Comparison of ENCODE assay signal across 6 mouse cellular contexts in genomic region chr8:30202746-30203145, GRCm38 (mm10).
DNase-seq lines count a peak whose midpoint lies in the region; ATAC-seq and TF ChIP-seq lines count a peak whose summit lies in the region.
"Not testable (repeated sequence)": the region's sequence is repeated elsewhere in the genome, so short reads cannot be mapped to it uniquely, and the experiment has no call there.

No protein-coding gene starts in this region.

- peak; percentile 33; the same call in 1 of the 2 replicates for ATAC-seq in forebrain, embryonic 12.5 days (ENCODE audit: low FRiP score)
- 0 out of 2 replicates have a peak, but pooled peaks have one; percentile 34 for ATAC-seq in forebrain, embryonic 14.5 days
- peak; percentile 49; the same call in 1 of the 2 replicates for ATAC-seq in forebrain, embryonic 16.5 days

- not testable (repeated sequence) for H3K9ac ChIP-seq in forebrain, embryonic 12.5 days; forebrain, embryonic 14.5 days (ENCODE audit: low read length); forebrain, embryonic 16.5 days (replicated peaks; ENCODE audit: low read depth, low read length)

- not testable (repeated sequence) for TF ChIP-seq POLR2A in brain, embryonic 14.5 days (IDR thresholded peaks at IDR 0.05; ENCODE audit: borderline replicate concordance, extremely low read depth, insufficient read depth, insufficient read length, poor library complexity, severe bottlenecking)

- H3K9me3 ChIP-seq in forebrain, embryonic 12.5 days; forebrain, embryonic 14.5 days (replicated peaks; ENCODE audit: control insufficient read depth, low read length); forebrain, embryonic 16.5 days (ENCODE audit: control insufficient read depth, low read length): not testable (repeated sequence)

- not testable (repeated sequence) for H3K27me3 ChIP-seq in forebrain, embryonic 12.5 days; forebrain, embryonic 14.5 days (replicated peaks; ENCODE audit: control insufficient read depth, insufficient read depth, low read length); forebrain, embryonic 16.5 days (replicated peaks; ENCODE audit: control insufficient read depth, insufficient read depth, low read length)

- H3K36me3 ChIP-seq in forebrain, embryonic 12.5 days (replicated peaks); forebrain, embryonic 14.5 days (ENCODE audit: control insufficient read depth, insufficient read depth, low read length); forebrain, embryonic 16.5 days (ENCODE audit: control insufficient read depth, insufficient read depth): not testable (repeated sequence)

- not testable (repeated sequence) for H3K27ac ChIP-seq in forebrain, embryonic 12.5 days; forebrain, embryonic 14.5 days (ENCODE audit: low read depth, low read length); forebrain, embryonic 16.5 days (ENCODE audit: low read length)

- peak; percentile 9 for DNase-seq in brain, embryonic 14.5 days (ENCODE audit: low read depth)
- not testable (repeated sequence) for DNase-seq in forebrain, embryonic 14.5 days (ENCODE audit: low spot score)
- peak; percentile 2 for DNase-seq in layer of hippocampus, adult 9-11 months
- peak; percentile 47 for DNase-seq in retina, postnatal 1 day

- not testable (repeated sequence) for TF ChIP-seq CTCF in brain, embryonic 14.5 days (IDR thresholded peaks at IDR 0.05; ENCODE audit: borderline replicate concordance, extremely low read depth, insufficient read depth, insufficient read length)

- H3K4me3 ChIP-seq in forebrain, embryonic 12.5 days (replicated peaks); forebrain, embryonic 14.5 days (ENCODE audit: low read depth, low read length); forebrain, embryonic 16.5 days (replicated peaks; ENCODE audit: low read length): not testable (repeated sequence)

- H3K4me1 ChIP-seq in forebrain, embryonic 12.5 days; forebrain, embryonic 14.5 days (ENCODE audit: control insufficient read depth, insufficient read depth, low read length); forebrain, embryonic 16.5 days (replicated peaks; ENCODE audit: control insufficient read depth, insufficient read depth, low read length): not testable (repeated sequence)

- not testable (repeated sequence) for H3K4me2 ChIP-seq in forebrain, embryonic 12.5 days; forebrain, embryonic 14.5 days (ENCODE audit: low read length); forebrain, embryonic 16.5 days (ENCODE audit: low read length)
